Mouse (Mus musculus) neural tube, embryonic 14.5 days (tissue): ENCODE measurements around the gene Steap3. TPM values are rescaled to one million over a fixed set of nuclear protein-coding genes. Genes with fewer than 3 reads are reported as not detected.

Experiments
- polyA plus RNA-seq: library from polyadenylated mRNA; unstranded; fragments of >200 nt; fragmentation: Nextera tagmentation; extraction: Ambion mirVana; gene quantifications from 2 replicates; pipeline ENCODE4 v1.2.1, GENCODE M21; 2014

The Steap3 gene
- polyA plus RNA-seq, 1 experiment from 2014 or later: 1.7 TPM

Other genes starting within 250 kb of the Steap3 start
- gene Tmem37, start 198.6 kb downstream of the Steap3 start, polyA plus RNA-seq: 2.6 and 9.0 TPM in 2 replicates
- 1,841 and 1,897 TPM in 2 replicates for gene Dbi, start 151.6 kb downstream of the Steap3 start, polyA plus RNA-seq
- gene 3110009E18Rik, start 151.5 kb downstream of the Steap3 start, polyA plus RNA-seq: 17.3 and 18.9 TPM in 2 replicates
- gene C1ql2, start 67.9 kb upstream of the Steap3 start, polyA plus RNA-seq: 0.99 and 1.0 TPM in 2 replicates
- not detected in 2 replicates for gene Marco, start 232.3 kb upstream of the Steap3 start, polyA plus RNA-seq